Mouse (Mus musculus): ENCODE measurements at regions not wholly inside any gene's neighbourhood (a gene's known extent, or its start where the extent isn't known, plus 50 kb on each side); places are given as distances from the start of the nearest gene placed in this dataset.

DNA sequence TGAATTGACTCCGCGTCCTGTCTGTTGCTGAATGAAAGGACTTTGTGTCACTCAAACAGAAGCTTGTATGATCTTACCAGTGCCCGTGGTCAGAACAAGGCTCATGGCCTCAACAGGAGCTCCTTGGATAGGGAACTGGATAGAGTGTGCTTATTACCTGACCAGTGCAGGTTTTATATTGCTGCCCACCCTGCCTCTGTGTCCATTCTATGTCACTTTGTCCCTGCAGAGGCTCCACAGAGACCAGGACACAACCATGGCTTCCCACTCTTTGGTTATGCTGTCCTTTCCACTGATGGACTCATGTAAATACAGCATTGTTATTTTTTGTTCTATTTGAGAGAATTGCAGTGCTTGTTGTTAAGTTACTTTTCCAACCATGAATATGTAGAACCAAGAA, 103.4 kb downstream of the Duxbl3 start:
- TF ChIP-seq ZC3H11A (IDR thresholded peaks at IDR 0.05; ENCODE audit: borderline replicate concordance, low read depth, low read length) (no peak), CHD2 (IDR thresholded peaks at IDR 0.05; ENCODE audit: low read depth, low read length) (no peak), HCFC1 (IDR thresholded peaks at IDR 0.05; ENCODE audit: borderline replicate concordance, insufficient read depth, low read length) (no peak), ZNF384 (IDR thresholded peaks at IDR 0.05; ENCODE audit: low read depth, low read length) (no peak), MAFK (IDR thresholded peaks at IDR 0.05; ENCODE audit: insufficient read depth, low read depth, low read length) (no peak)

Data from ES-E14 (cell line).